Mouse (Mus musculus) MEL (cell line): ENCODE measurements around the gene Lamtor1. TPM values are rescaled to one million over a fixed set of nuclear protein-coding genes. Genes with fewer than 3 reads are reported as not detected.

Experiments
- DNase-seq: peaks from one replicate; pipeline ENCODE4 v3.0.0; 2011; ENCODE audit warnings: low read depth, low spot score
- H3K27ac ChIP-seq: 2 replicates; pipeline ENCODE4 v1.5.1; 2012; ENCODE audit warnings: low read depth, mild to moderate bottlenecking, control low read depth, low read length, moderate library complexity; ENCODE audit not compliant: control insufficient read depth
- H3K27me3 ChIP-seq, 2 experiments: fragments of 150-350 bp in 1 of 2; sonication (generic) in 1 of 2; 2 replicates each; pipeline ENCODE4 v1.6.1; 2012; ENCODE audit warnings: low read length in 2 of 2, mild to moderate bottlenecking in 2 of 2, improper control_type of control experiment in 1 of 2, moderate library complexity in 1 of 2; ENCODE audit not compliant: insufficient read depth in 2 of 2, control insufficient read depth in 1 of 2
- H3K36me3 ChIP-seq, 2 experiments: 2 replicates each; pipeline ENCODE4 v1.6.1; 2012 to 2014; ENCODE audit warnings: low read length in 2 of 2, improper control_type of control experiment in 1 of 2, inconsistent platforms in 1 of 2, mild to moderate bottlenecking in 1 of 2; ENCODE audit not compliant: insufficient read depth in 2 of 2, control insufficient read depth in 1 of 2
- H3K4me1 ChIP-seq, 2 experiments: fragments of 150-350 bp in 1 of 2; sonication (generic) in 1 of 2; 2 replicates each; pipeline ENCODE4 v1.6.1; 2012; ENCODE audit warnings: low read length in 2 of 2, improper control_type of control experiment in 1 of 2, mild to moderate bottlenecking in 1 of 2; ENCODE audit not compliant: insufficient read depth in 2 of 2, control insufficient read depth in 1 of 2
- H3K4me3 ChIP-seq, 2 experiments: fragments of 150-350 bp in 1 of 2; sonication (generic) in 1 of 2; 2 replicates each; pipeline ENCODE4 v1.5.1; 2012; ENCODE audit warnings: low read depth in 2 of 2, low read length in 2 of 2, mild to moderate bottlenecking in 2 of 2, moderate library complexity in 2 of 2, control low read depth in 1 of 2, improper control_type of control experiment in 1 of 2; ENCODE audit not compliant: control insufficient read depth in 1 of 2, insufficient read depth in 1 of 2
- H3K79me2 ChIP-seq: 2 replicates; pipeline ENCODE4 v1.6.1; 2012; ENCODE audit warnings: mild to moderate bottlenecking, low read length, moderate library complexity; ENCODE audit not compliant: control insufficient read depth, poor library complexity, insufficient read depth
- H3K9ac ChIP-seq: 2 replicates; pipeline ENCODE4 v1.6.1; 2012; ENCODE audit warnings: low read depth, mild to moderate bottlenecking, control low read depth, low read length, moderate library complexity; ENCODE audit not compliant: control insufficient read depth, poor library complexity, severe bottlenecking
- H3K9me3 ChIP-seq: fragments of 150-350 bp; sonication (generic); replicated peaks from 2 replicates; pipeline ENCODE4 v1.6.1; 2012; ENCODE audit warnings: mild to moderate bottlenecking, low read length, improper control_type of control experiment, moderate library complexity; ENCODE audit not compliant: insufficient read depth
- BHLHE40 ChIP-seq: IDR thresholded peaks from 2 replicates; pipeline ENCODE4 v1.6.1; 2012; ENCODE audit warnings: low read depth, mild to moderate bottlenecking, inconsistent platforms, low read length, improper control_type of control experiment, borderline replicate concordance
- CTCF ChIP-seq, 3 experiments: IDR thresholded peaks in 2 of 3; conservative IDR thresholded peaks in 1 of 3; 2 replicates each; pipeline ENCODE4 v1.5.1; 2011 to 2012; ENCODE audit warnings: low read length in 3 of 3, low read depth in 2 of 3, mild to moderate bottlenecking in 2 of 3, improper control_type of control experiment in 1 of 3, inconsistent platforms in 1 of 3, mixed read lengths in 1 of 3, moderate library complexity in 1 of 3; ENCODE audit not compliant: control insufficient read depth in 1 of 3, insufficient read depth in 1 of 3, poor library complexity in 1 of 3, severe bottlenecking in 1 of 3
- E2F4 ChIP-seq: IDR thresholded peaks from 2 replicates; pipeline ENCODE4 v1.6.1; 2011; ENCODE audit warnings: low read depth, low read length, improper control_type of control experiment, borderline replicate concordance
- EP300 ChIP-seq, 2 experiments: IDR thresholded peaks; 2 replicates each; pipeline ENCODE4 v1.6.1; 2011; ENCODE audit warnings: improper control_type of control experiment in 2 of 2, low read length in 2 of 2, low read depth in 1 of 2, mild to moderate bottlenecking in 1 of 2
- ETS1 ChIP-seq: IDR thresholded peaks from 2 replicates; pipeline ENCODE4 v1.6.1; 2012; ENCODE audit warnings: low read depth, mild to moderate bottlenecking, inconsistent platforms, low read length, improper control_type of control experiment, moderate library complexity
- GATA1 ChIP-seq: IDR thresholded peaks from 2 replicates; pipeline ENCODE4 v1.6.1; 2011; ENCODE audit warnings: low read depth, low read length, improper control_type of control experiment
- HCFC1 ChIP-seq: IDR thresholded peaks from 2 replicates; pipeline ENCODE4 v1.6.1; 2012; ENCODE audit warnings: low read depth, mild to moderate bottlenecking, inconsistent platforms, low read length, improper control_type of control experiment, moderate library complexity
- MAX ChIP-seq: IDR thresholded peaks from 2 replicates; pipeline ENCODE4 v1.6.1; 2011; ENCODE audit warnings: low read length, improper control_type of control experiment
- MEF2A ChIP-seq: IDR thresholded peaks from 2 replicates; pipeline ENCODE4 v1.6.1; 2014; ENCODE audit warnings: low read depth, mild to moderate bottlenecking, inconsistent platforms, low read length, improper control_type of control experiment; ENCODE audit not compliant: poor library complexity, insufficient replicate concordance, severe bottlenecking; ENCODE audit errors: extremely low read depth
- MYB ChIP-seq: IDR thresholded peaks from 2 replicates; pipeline ENCODE4 v1.6.1; 2011; ENCODE audit warnings: mild to moderate bottlenecking, low read depth, low read length, improper control_type of control experiment
- NELFE ChIP-seq: IDR thresholded peaks from 2 replicates; pipeline ENCODE4 v1.6.1; 2011; ENCODE audit warnings: low read depth, low read length, improper control_type of control experiment
- NRF1 ChIP-seq: IDR thresholded peaks from 2 replicates; pipeline ENCODE4 v1.6.1; 2014; ENCODE audit warnings: low read depth, mild to moderate bottlenecking, inconsistent platforms, low read length, improper control_type of control experiment, moderate library complexity; ENCODE audit not compliant: poor library complexity, insufficient read depth, severe bottlenecking
- RAD21 ChIP-seq: IDR thresholded peaks from 2 replicates; pipeline ENCODE4 v1.6.1; 2011; ENCODE audit warnings: mild to moderate bottlenecking, low read depth, low read length, improper control_type of control experiment
- RCOR1 ChIP-seq: IDR thresholded peaks from 2 replicates; pipeline ENCODE4 v1.6.1; 2012; ENCODE audit warnings: low read depth, mild to moderate bottlenecking, inconsistent platforms, low read length, improper control_type of control experiment
- SMC3 ChIP-seq: IDR thresholded peaks from 2 replicates; pipeline ENCODE4 v1.6.1; 2011; ENCODE audit warnings: low read depth, low read length, improper control_type of control experiment
- TBP ChIP-seq: IDR thresholded peaks from 2 replicates; pipeline ENCODE4 v1.8.0; 2011; ENCODE audit warnings: low read depth, low read length, improper control_type of control experiment
- TCF12 ChIP-seq: IDR thresholded peaks from 2 replicates; pipeline ENCODE4 v1.6.1; 2014; ENCODE audit warnings: low read depth, mild to moderate bottlenecking, inconsistent platforms, low read length, improper control_type of control experiment, moderate library complexity
- USF1 ChIP-seq: IDR thresholded peaks from 2 replicates; pipeline ENCODE4 v1.6.1; 2014; ENCODE audit warnings: low read depth, mild to moderate bottlenecking, inconsistent platforms, low read length, improper control_type of control experiment, moderate library complexity
- ZMIZ1 ChIP-seq: IDR thresholded peaks from 2 replicates; pipeline ENCODE4 v1.6.1; 2012; ENCODE audit warnings: low read depth, mild to moderate bottlenecking, inconsistent platforms, low read length, improper control_type of control experiment, moderate library complexity
- polyA plus RNA-seq, 2 experiments: library from polyadenylated mRNA; stranded (reverse) in 1 of 2; unstranded in 1 of 2; fragments of >175 nt in 1 of 2; fragments of >200 nt in 1 of 2; gene quantifications; 2 replicates each; pipeline versions ENCODE4 v1.2.1 to v1.2.4; 2012; ENCODE audit warnings: low replicate concordance in 2 of 2, low read depth in 1 of 2; ENCODE audit not compliant: insufficient read length in 2 of 2, insufficient read depth in 1 of 2, missing spikeins in 1 of 2
- total RNA-seq: library from RNA; depleted of rRNA; stranded (reverse); fragments of 300-350 nt; gene quantifications from 2 replicates; pipeline ENCODE4 v1.2.3, GENCODE M21; 2012

The Lamtor1 gene
- total and polyA plus RNA-seq, 3 experiments: 79.5 to 115 TPM; not detected in 1

- TF ChIP-seq USF1 (peak; percentile 56), EP300 (IDR thresholded peaks at IDR 0.05; ENCODE audit: low read depth in 1 of 2, low read length in 2 of 2) (0 out of 4 replicates have a peak, but pooled peaks of 1 of the 2 experiments have one; percentile 15), TBP (peak; percentile 86), MYB (no peak), MAX (peak; percentile 96)
Measured at GRCm38 (mm10) chr7:101896104-101897066, 9.3 kb upstream of the Lamtor1 start (continued).

GRCm38 (mm10) chr7:101900331-101901097 is 5.2 kb upstream of the Lamtor1 start:
- H3K36me3 ChIP-seq: peaks cover 0 to 9% of the 10 kb centered on the region in 2 experiments; a peak in 2 of 4 replicates
- H3K27me3 ChIP-seq: no peaks in the 10 kb centered on the region
- H3K4me3 ChIP-seq: no peak overlapping the region
- H3K27ac ChIP-seq: no peak overlapping the region
- H3K9ac ChIP-seq: no peak overlapping the region
- TF ChIP-seq USF1: 0 out of 2 replicates have a peak, but pooled peaks have one; percentile 10
- no peak for TF ChIP-seq ETS1
- no peak for TF ChIP-seq MYB
- TF ChIP-seq, all 39 proteins: peak for 1
- no peak for DNase-seq
- Histone ChIP-seq H3K79me2 (peaks cover 1% of the 10 kb centered on the region; the same call in 1 of the 2 replicates), H3K4me1 (peaks cover 1 to 4% of the 10 kb centered on the region in 2 experiments; a peak in 3 of 4 replicates), H3K9me3 (no peaks in the 10 kb centered on the region)

- Histone ChIP-seq H3K4me3 (no peak overlapping the region), H3K79me2 (peaks cover 10% of the 10 kb centered on the region), H3K9me3 (no peaks in the 10 kb centered on the region), H3K27ac (no peak overlapping the region), H3K27me3 (no peaks in the 10 kb centered on the region), H3K4me1 (peaks cover 7 to 10% of the 10 kb centered on the region in 2 experiments)
- no peak for DNase-seq
- no peak for TF ChIP-seq ZMIZ1
- TF ChIP-seq RAD21: no peak
- TF ChIP-seq NRF1: no peak
- no peak for TF ChIP-seq BHLHE40
- no peak for TF ChIP-seq RCOR1
- TF ChIP-seq CTCF (IDR thresholded peaks at IDR 0.05 in 2 of 3, conservative IDR thresholded peaks at IDR 0.05 in 1 of 3; ENCODE audit: control insufficient read depth in 1 of 3, insufficient read depth in 1 of 3, low read depth in 2 of 3, low read length in 3 of 3, poor library complexity in 1 of 3, severe bottlenecking in 1 of 3): no peak
- no peak for TF ChIP-seq E2F4
- TF ChIP-seq TCF12: no peak
- no peak for TF ChIP-seq HCFC1
- TF ChIP-seq NELFE: no peak
- no peak for TF ChIP-seq ETS1
- no peak for TF ChIP-seq GATA1
- TF ChIP-seq MEF2A: no peak
- no peak for TF ChIP-seq SMC3
- TF ChIP-seq, all 39 proteins: peak for 0
- peaks cover 0 to 8% of the 10 kb centered on the region in 2 experiments; a peak in 2 of 4 replicates for H3K36me3 ChIP-seq
- H3K9ac ChIP-seq: no peak overlapping the region
Measured at GRCm38 (mm10) chr7:101901969-101902368, 3.7 kb upstream of the Lamtor1 start.
